ENCODE assay signal across 11 mouse cellular contexts in the genomic region with DNA sequence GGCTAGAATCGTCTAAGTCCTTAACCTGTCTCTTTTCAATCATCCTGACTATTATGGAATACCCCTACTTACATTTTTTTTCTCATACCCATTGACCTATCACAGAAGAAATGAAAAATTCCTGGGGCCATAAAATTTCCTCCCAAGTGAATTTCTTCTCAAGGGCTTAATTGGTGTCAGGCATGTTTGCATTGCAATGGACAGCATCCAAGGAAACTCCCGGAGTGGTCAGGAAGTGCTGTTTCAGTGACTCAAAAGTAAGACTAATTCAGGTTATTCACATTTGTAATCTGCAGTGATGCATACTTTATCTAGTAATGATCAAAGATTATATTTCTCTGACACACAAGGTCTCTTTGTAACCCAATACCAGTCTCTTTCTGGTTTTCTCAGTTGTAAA.
"Had no signal": no experiment of that assay in that cellular context is flagged by ENCODE, and none has a peak within 500 bp of the region (broad histone marks: within the 10 kb centered on the region; RNA-seq: fewer than 3 reads in every experiment).

No protein-coding gene starts in this region.

- H3K9me3 ChIP-seq: liver, embryonic 13.5 days; midbrain, embryonic 10.5 days; midbrain, embryonic 13.5 days had no signal

- ATAC-seq: intestine, embryonic 16.5 days; midbrain, embryonic 13.5 days; midbrain, embryonic 16.5 days had no signal

- H3K4me3 ChIP-seq: liver, embryonic 13.5 days; midbrain, embryonic 10.5 days; midbrain, embryonic 13.5 days had no signal

- H3K36me3 ChIP-seq: liver, embryonic 13.5 days; midbrain, embryonic 10.5 days; midbrain, embryonic 13.5 days had no signal

- H3K4me1 ChIP-seq: liver, embryonic 13.5 days had no signal

- H3K27me3 ChIP-seq: liver, embryonic 13.5 days; midbrain, embryonic 13.5 days had no signal

- DNase-seq: kidney, adult 18-20 months; kidney, adult 9 months; kidney, postnatal 14 days; kidney, postnatal 4 days; liver, embryonic 13.5 days; thymus, postnatal 25 days had no signal

- H3K4me2 ChIP-seq: liver, embryonic 13.5 days; midbrain, embryonic 13.5 days had no signal

- H3K27ac ChIP-seq: liver, embryonic 13.5 days; macrophage; midbrain, embryonic 10.5 days; midbrain, embryonic 13.5 days had no signal

- H3K9ac ChIP-seq: liver, embryonic 13.5 days; midbrain, embryonic 13.5 days had no signal
